Mouse (Mus musculus): ENCODE data around the gene Tardbp. TPM values are rescaled to one million over a fixed set of nuclear protein-coding genes. Genes with fewer than 3 reads are reported as not detected.
A peak's percentile ranks its signal among the peaks of the same experiment; 100 is the strongest.

Gene Tardbp
- polyA plus RNA-seq, 1 experiment from 2014 or later = 124 TPM

DNA sequence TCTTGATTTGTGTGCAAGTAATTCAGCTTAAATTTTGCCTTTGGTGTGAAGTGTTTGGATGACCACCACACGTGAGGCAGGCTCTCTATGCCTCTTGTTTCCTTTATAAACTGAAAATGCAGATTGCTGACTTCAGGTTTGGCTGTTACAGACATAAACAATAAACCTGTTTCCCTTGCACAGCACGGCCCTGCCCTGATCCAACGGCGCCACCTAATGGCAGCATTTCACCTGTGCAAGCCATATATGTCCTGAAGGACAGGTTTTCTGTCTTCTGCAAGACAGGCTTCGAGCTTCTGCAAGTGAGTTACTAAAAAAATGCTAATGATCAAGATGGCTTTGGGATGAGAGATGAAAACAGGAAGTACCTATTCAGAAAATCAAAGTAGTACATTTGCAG is 19.1 kb downstream of the Tardbp start:
- Histone ChIP-seq H3K4me2 (replicated peaks; ENCODE audit: low read depth, low read length) (no peak overlapping the region), H3K4me1 (ENCODE audit: insufficient read depth, low read depth, low read length) (no peaks in the 10 kb centered on the region), H3K27ac (ENCODE audit: low read length) (no peak overlapping the region), H3K27me3 (replicated peaks; ENCODE audit: insufficient read depth, low read length) (no peaks in the 10 kb centered on the region), H3K9me3 (ENCODE audit: low read length) (no peaks in the 10 kb centered on the region), H3K36me3 (ENCODE audit: insufficient read depth, low read length) (0 out of 2 replicates have a peak, but pooled peaks cover 3% of the 10 kb centered on the region), H3K4me3 (ENCODE audit: low read depth, low read length) (no peak overlapping the region), H3K9ac (replicated peaks; ENCODE audit: low read depth) (no peak overlapping the region)
- TF ChIP-seq EP300 (IDR thresholded peaks at IDR 0.05) = no peak
- TF ChIP-seq CTCF (IDR thresholded peaks at IDR 0.05) = peak; percentile 94
- ATAC-seq (peak; percentile 66), DNase-seq (ENCODE audit: low spot score) (peak; percentile 81)
- WGBS = 25% methylated on average over 5 of the region's 5 CpGs

DNA sequence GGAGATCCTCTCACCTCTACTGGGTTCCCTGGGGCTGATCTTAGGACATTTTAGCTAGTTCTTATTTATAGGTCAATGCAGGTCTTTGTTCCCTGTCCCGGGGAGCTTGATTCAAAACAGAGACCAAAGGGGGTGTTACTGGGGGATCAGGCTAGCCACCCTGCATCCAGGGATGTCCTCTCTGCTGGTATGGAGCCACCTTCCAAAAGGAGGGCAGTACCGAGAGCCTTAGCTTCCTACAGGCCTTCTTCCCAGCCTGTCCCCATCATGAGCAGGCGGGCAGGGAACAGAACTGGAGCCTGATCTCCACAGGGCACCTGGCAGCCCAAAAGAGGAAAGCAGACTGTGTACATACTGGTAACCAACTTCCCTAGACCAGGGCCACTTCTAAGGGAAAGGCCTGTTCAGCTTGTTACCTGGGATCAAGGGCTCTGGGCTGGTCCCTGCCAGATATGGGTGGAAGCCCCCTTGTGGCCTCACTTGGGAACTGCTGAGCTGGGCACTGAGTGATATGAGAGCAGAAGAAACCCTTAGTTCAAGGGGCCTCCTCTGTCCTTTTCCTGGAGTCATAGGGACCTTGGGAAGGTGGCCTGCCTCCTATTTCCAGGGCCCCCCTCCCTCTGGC is 22.2 kb downstream of the Tardbp start:
- H3K4me1 ChIP-seq (ENCODE audit: insufficient read depth, low read depth, low read length) = no peaks in the 10 kb centered on the region
- H3K4me3 ChIP-seq (ENCODE audit: low read depth, low read length) = no peak overlapping the region
- H3K4me2 ChIP-seq (replicated peaks; ENCODE audit: low read depth, low read length) = no peak overlapping the region
- no peaks in the 10 kb centered on the region for H3K36me3 ChIP-seq (ENCODE audit: insufficient read depth, low read length)
- H3K27ac ChIP-seq (ENCODE audit: low read length) = no peak overlapping the region
- peak; percentile 72 for ATAC-seq
- TF ChIP-seq EP300 (IDR thresholded peaks at IDR 0.05) (no peak), CTCF (IDR thresholded peaks at IDR 0.05) (peak; percentile 80)
- 92% methylated on average over 3 of the region's 3 CpGs for WGBS
- no peak overlapping the region for H3K9ac ChIP-seq (replicated peaks; ENCODE audit: low read depth)
- H3K27me3 ChIP-seq (replicated peaks; ENCODE audit: insufficient read depth, low read length) = no peaks in the 10 kb centered on the region
- H3K9me3 ChIP-seq (ENCODE audit: low read length) = no peaks in the 10 kb centered on the region
- peak; percentile 64 for DNase-seq (ENCODE audit: low spot score)

DNA sequence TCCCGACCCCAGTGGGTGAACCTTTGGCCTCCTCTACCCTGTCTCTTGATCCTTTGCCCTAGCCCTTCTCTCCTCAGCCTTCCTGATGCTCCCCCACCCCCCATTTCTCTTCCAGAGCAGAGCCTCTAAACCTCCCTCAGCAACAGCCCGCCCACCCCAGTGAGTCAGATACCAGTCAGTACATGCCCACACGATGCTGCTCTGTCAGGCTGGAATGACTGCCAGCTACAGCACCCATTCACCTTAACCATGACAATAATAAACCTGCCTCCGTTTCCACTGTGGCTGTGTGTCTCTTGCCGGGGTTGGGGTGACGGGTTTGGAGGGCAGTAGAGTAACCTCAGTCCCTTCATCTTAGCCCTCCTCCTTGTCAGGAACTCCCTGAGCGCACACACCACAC is 22.7 kb downstream of the Tardbp start:
- no peaks in the 10 kb centered on the region for H3K27me3 ChIP-seq (replicated peaks; ENCODE audit: insufficient read depth, low read length)
- ATAC-seq = no peak
- H3K27ac ChIP-seq (ENCODE audit: low read length) = no peak overlapping the region
- no peak overlapping the region for H3K4me3 ChIP-seq (ENCODE audit: low read depth, low read length)
- no peak overlapping the region for H3K4me2 ChIP-seq (replicated peaks; ENCODE audit: low read depth, low read length)
- DNase-seq (ENCODE audit: low spot score) = no peak
- WGBS = 65% methylated on average over 7 of the region's 7 CpGs
- H3K9me3 ChIP-seq (ENCODE audit: low read length) = no peaks in the 10 kb centered on the region
- H3K9ac ChIP-seq (replicated peaks; ENCODE audit: low read depth) = no peak overlapping the region
- H3K36me3 ChIP-seq (ENCODE audit: insufficient read depth, low read length) = no peaks in the 10 kb centered on the region
- no peaks in the 10 kb centered on the region for H3K4me1 ChIP-seq (ENCODE audit: insufficient read depth, low read depth, low read length)
- TF ChIP-seq CTCF (IDR thresholded peaks at IDR 0.05) (no peak), EP300 (IDR thresholded peaks at IDR 0.05) (no peak)

DNA sequence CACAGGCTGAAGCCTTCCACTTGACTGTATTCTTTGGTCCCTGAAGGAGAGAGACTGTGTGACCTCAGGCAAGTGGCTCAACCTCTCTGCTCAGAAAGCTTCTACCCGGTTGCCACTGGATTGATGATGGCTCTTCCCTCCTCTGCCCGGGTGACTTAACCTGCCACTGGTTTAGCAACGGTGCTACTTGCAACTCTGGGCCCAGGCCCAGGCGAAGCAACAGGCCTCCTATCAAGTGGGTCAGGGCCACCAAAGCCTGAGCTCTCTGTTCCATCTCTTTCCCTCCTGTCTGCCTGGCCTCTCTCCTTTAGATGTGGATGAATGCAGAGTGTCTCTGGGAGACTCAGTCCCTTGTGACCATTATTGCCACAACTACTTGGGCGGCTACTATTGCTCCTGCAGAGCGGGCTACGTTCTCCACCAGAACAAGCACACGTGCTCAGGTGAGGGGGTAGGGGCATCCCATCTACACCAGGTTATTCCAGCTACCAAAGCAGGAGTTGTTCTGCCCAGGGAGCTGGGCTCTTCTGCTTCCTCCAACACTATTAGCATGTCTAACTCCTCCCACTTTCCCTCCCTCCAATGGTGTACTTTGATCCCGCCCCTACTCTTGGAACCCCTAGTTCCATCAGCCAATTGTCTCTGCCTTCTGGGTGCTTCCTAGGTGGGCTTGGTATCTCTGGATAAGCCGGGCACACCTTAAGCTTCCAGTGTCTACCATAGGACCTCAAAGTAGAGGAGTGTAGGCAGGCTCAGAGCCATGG is 23.3 kb downstream of the Tardbp start:
- TF ChIP-seq CTCF (IDR thresholded peaks at IDR 0.05) (no peak), EP300 (IDR thresholded peaks at IDR 0.05) (no peak)
- no peaks in the 10 kb centered on the region for H3K4me1 ChIP-seq (ENCODE audit: insufficient read depth, low read depth, low read length)
- H3K9me3 ChIP-seq (ENCODE audit: low read length) = no peaks in the 10 kb centered on the region
- no peaks in the 10 kb centered on the region for H3K27me3 ChIP-seq (replicated peaks; ENCODE audit: insufficient read depth, low read length)
- H3K36me3 ChIP-seq (ENCODE audit: insufficient read depth, low read length) = no peaks in the 10 kb centered on the region
- H3K4me2 ChIP-seq (replicated peaks; ENCODE audit: low read depth, low read length) = no peak overlapping the region
- no peak overlapping the region for H3K27ac ChIP-seq (ENCODE audit: low read length)
- H3K9ac ChIP-seq (replicated peaks; ENCODE audit: low read depth) = no peak overlapping the region
- ATAC-seq (no peak), DNase-seq (ENCODE audit: low spot score) (no peak)
- no peak overlapping the region for H3K4me3 ChIP-seq (ENCODE audit: low read depth, low read length)
- 65% methylated on average over 10 of the region's 10 CpGs for WGBS

DNA sequence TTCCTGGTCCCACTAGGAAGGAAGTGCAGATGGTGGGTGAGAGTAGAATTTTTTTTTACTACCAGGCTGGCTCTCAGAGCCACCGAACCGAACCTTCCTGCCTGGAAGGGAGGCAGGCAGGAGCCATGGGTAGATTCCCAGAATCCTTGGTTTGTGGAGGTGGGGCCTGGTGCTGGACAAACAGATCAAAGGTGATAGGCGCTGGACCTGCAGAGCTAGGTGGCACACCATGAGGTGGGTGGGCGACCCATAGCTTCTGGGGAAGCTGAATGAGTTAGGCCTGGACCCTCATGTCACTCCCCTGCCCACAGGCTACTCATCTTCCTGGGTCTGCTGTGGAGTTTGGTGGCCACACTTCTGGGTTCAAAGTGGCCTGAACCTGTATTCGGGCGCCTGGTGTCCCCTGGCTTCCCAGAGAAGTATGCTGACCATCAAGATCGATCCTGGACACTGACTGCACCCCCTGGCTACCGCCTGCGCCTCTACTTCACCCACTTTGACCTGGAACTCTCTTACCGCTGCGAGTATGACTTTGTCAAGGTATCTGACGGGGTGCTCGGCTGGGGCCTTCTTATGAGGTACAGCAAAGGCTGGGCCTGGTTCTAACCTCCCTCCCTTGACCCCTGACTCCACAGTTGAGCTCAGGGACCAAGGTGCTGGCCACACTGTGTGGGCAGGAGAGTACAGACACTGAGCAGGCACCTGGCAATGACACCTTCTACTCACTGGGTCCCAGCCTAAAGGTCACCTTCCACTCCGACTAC is 24.3 kb downstream of the Tardbp start, which contains the start of gene Masp2:
Gene Masp2, plus strand, starts transcription at position 198 of the 764 bp plus-strand sequence.
- whole genome bisulfite sequencing = 81% methylated on average over 14 of the region's 14 CpGs
- no peaks in the 10 kb centered on the region for H3K4me1 ChIP-seq (ENCODE audit: insufficient read depth, low read depth, low read length)
- H3K4me3 ChIP-seq (ENCODE audit: low read depth, low read length) = no peak within 1 kb of the TSS
- ATAC-seq = no peak
- no peaks in the 10 kb centered on the region for H3K9me3 ChIP-seq (ENCODE audit: low read length)
- TF ChIP-seq CTCF (IDR thresholded peaks at IDR 0.05) (no peak), EP300 (IDR thresholded peaks at IDR 0.05) (no peak)
- no peaks in the 10 kb centered on the region for H3K27me3 ChIP-seq (replicated peaks; ENCODE audit: insufficient read depth, low read length)
- H3K27ac ChIP-seq (ENCODE audit: low read length) = no peak within 1 kb of the TSS
- no peaks in the 10 kb centered on the region for H3K36me3 ChIP-seq (ENCODE audit: insufficient read depth, low read length)
- no peak within 1 kb of the TSS for H3K4me2 ChIP-seq (replicated peaks; ENCODE audit: low read depth, low read length)
- no peak within 1 kb of the TSS for H3K9ac ChIP-seq (replicated peaks; ENCODE audit: low read depth)
- DNase-seq (ENCODE audit: low spot score) = no peak

DNA sequence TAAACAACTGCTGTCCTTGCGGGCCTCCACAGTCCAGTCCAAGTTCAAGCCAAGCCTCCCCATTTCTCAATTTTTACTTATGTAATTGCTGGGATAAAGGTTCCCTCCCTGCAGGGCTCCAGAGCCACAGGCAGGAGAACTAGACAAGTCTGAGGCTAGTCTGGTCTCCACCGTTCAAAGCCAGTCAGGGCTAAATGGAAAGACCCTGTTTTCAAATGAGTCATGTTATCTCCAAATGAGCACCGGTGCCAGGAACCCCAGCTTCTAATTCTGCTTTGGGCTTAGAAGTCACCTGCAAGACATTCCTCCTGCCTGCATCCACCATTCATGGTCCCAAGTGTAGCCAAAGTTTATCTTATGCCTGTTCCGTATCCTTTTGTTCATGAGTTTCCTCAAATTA is 24.9 kb downstream of the Tardbp start:
- no peak overlapping the region for H3K9ac ChIP-seq (replicated peaks; ENCODE audit: low read depth)
- H3K27me3 ChIP-seq (replicated peaks; ENCODE audit: insufficient read depth, low read length) = no peaks in the 10 kb centered on the region
- no peak for TF ChIP-seq CTCF (IDR thresholded peaks at IDR 0.05)
- TF ChIP-seq EP300 (IDR thresholded peaks at IDR 0.05) = no peak
- no peak overlapping the region for H3K27ac ChIP-seq (ENCODE audit: low read length)
- H3K4me3 ChIP-seq (ENCODE audit: low read depth, low read length) = no peak overlapping the region
- H3K9me3 ChIP-seq (ENCODE audit: low read length) = no peaks in the 10 kb centered on the region
- DNase-seq (ENCODE audit: low spot score) = no peak
- ATAC-seq = no peak
- H3K4me1 ChIP-seq (ENCODE audit: insufficient read depth, low read depth, low read length) = no peaks in the 10 kb centered on the region
- H3K36me3 ChIP-seq (ENCODE audit: insufficient read depth, low read length) = no peaks in the 10 kb centered on the region
- no peak overlapping the region for H3K4me2 ChIP-seq (replicated peaks; ENCODE audit: low read depth, low read length)
- WGBS = 67% methylated on average over 4 of the region's 4 CpGs
